Mouse (Mus musculus): Measurements from ENCODE around the gene Urah. TPM values are rescaled to one million over a fixed set of nuclear protein-coding genes. Genes with fewer than 3 reads are reported as not detected.

The Urah gene
- total and polyA plus RNA-seq, 3 experiments: not detected

DNA sequence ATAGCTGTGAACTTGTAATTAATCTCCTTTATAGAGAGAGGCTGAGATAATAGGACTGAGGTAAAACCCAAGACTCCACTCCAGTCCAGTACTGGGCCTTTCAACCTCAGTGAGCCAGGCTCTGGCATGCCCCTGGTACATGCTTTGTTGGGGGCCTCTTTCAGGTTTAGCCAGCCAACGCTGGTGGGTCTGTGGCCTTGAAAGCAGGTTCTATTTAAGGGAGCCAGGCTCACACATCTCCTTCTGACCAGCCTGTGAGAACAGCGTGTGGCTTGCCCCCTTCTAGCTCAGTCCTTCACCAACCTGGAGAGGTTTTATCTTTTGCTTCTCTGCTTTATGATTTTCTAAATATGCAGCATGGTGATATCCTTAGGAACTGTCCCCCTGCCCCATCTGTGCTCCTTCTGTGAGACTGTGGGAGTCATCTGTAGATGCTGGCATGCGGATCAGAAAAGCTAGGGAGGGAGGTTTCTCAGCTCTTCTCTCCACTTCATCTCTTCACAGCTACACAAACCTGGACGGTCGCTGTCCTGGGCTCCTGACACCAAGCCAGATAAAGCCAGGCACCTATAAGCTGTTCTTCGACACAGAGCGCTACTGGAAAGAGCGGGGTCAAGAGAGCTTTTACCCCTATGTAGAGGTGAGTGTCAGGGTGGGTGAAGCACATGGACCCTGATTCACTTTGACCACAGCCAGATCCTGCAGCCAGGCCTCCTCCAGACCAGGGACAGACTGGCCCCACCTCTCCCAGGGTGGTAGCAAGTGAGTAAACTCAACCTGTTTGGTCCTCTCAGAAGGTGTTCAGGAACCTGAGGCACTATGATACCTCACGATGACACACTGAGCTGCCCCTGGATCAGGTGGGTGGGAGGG lies 1.7 kb downstream of the Urah start:
- no peak overlapping the region for H3K27ac ChIP-seq (ENCODE audit: insufficient read depth, low read depth)
- in situ Hi-C loops (cut with MboI; ENCODE audit: low pct_ligation_motif_present, low pct_unique_long_range_greater_than_20kb, low sequenced_read_pairs): loop anchor here (25.0 kb wide), 1 partner anchor 749 kb away; the partner anchor contains the start of genes Caly and Prap1

GRCm38 (mm10) chr7:140839556-140839955 lies 4.7 kb downstream of the Urah start:
- dilution Hi-C loops (cut with MboI; ENCODE audit: extremely low pct_ligation_motif_present, extremely low pct_unique_long_range_greater_than_20kb, low sequenced_read_pairs): no loop called here

More for the DNA sequence above, 1.7 kb downstream of the Urah start:
- Histone ChIP-seq H3K4me2 (ENCODE audit: insufficient read depth, low read depth, poor library complexity, severe bottlenecking) (no peak overlapping the region), H3K79me2 (replicated peaks; ENCODE audit: control insufficient read depth, extremely low read depth, insufficient read depth, poor library complexity, severe bottlenecking) (no peaks in the 10 kb centered on the region), H3K4me1 (ENCODE audit: control insufficient read depth in 1 of 2, insufficient read depth in 2 of 2) (no peaks in the 10 kb centered on the region), H3K9me3 (replicated peaks; ENCODE audit: low read length) (no peaks in the 10 kb centered on the region), H3K36me3 (replicated peaks in 1 of 2; ENCODE audit: control insufficient read depth in 1 of 2, insufficient read depth in 1 of 2, low read length in 1 of 2) (no peaks in the 10 kb centered on the region), H3K4me3 (replicated peaks in 1 of 3; ENCODE audit: low read depth in 2 of 3, low read length in 2 of 3, poor library complexity in 1 of 3) (no peak overlapping the region), H3K27me3 (replicated peaks) (peaks cover 81% of the 10 kb centered on the region), H3K9ac (ENCODE audit: insufficient read depth, low read depth) (no peak overlapping the region)
- dilution Hi-C loops (cut with MboI; ENCODE audit: extremely low pct_ligation_motif_present, extremely low pct_unique_long_range_greater_than_20kb, low sequenced_read_pairs): no loop called here
- DNase-seq (ENCODE audit: extremely low read depth): no peak
- TF ChIP-seq RCOR1 (conservative IDR thresholded peaks at IDR 0.05; ENCODE audit: low read depth, low read length): no peak
- TF ChIP-seq EP300 (IDR thresholded peaks at IDR 0.05; ENCODE audit: low read length): no peak
- no peak for TF ChIP-seq MYC (IDR thresholded peaks at IDR 0.05; ENCODE audit: low read depth, low read length)

GRCm38 (mm10) chr7:140840750-140841735 lies 6.2 kb downstream of the Urah start:
- Histone ChIP-seq H3K4me1 (ENCODE audit: control insufficient read depth in 1 of 2, insufficient read depth in 2 of 2) (peaks cover 0 to 5% of the 10 kb centered on the region in 2 experiments; a peak in 2 of 4 replicates), H3K27me3 (replicated peaks) (peaks cover 80% of the 10 kb centered on the region), H3K36me3 (replicated peaks in 1 of 2; ENCODE audit: control insufficient read depth in 1 of 2, insufficient read depth in 1 of 2, low read length in 1 of 2) (no peaks in the 10 kb centered on the region), H3K4me2 (ENCODE audit: insufficient read depth, low read depth, poor library complexity, severe bottlenecking) (no peak overlapping the region), H3K79me2 (replicated peaks; ENCODE audit: control insufficient read depth, extremely low read depth, insufficient read depth, poor library complexity, severe bottlenecking) (no peaks in the 10 kb centered on the region), H3K4me3 (replicated peaks in 1 of 3; ENCODE audit: low read depth in 2 of 3, low read length in 2 of 3, poor library complexity in 1 of 3) (no peak overlapping the region), H3K9ac (ENCODE audit: insufficient read depth, low read depth) (no peak overlapping the region), H3K27ac (ENCODE audit: insufficient read depth, low read depth) (no peak overlapping the region), H3K9me3 (replicated peaks; ENCODE audit: low read length) (no peaks in the 10 kb centered on the region)
- TF ChIP-seq NELFE (IDR thresholded peaks at IDR 0.05; ENCODE audit: low read depth, low read length) (no peak), TBP (conservative IDR thresholded peaks at IDR 0.05; ENCODE audit: low read depth, low read length) (no peak), CHD1 (IDR thresholded peaks at IDR 0.05; ENCODE audit: low read depth, low read length) (no peak), ETS1 (conservative IDR thresholded peaks at IDR 0.05; ENCODE audit: low read depth, low read length) (no peak), MAFK (IDR thresholded peaks at IDR 0.05; ENCODE audit: insufficient replicate concordance, low read length) (no peak)
- dilution Hi-C loops (cut with MboI; ENCODE audit: extremely low pct_ligation_motif_present, extremely low pct_unique_long_range_greater_than_20kb, low sequenced_read_pairs): no loop called here
- in situ Hi-C loops (cut with MboI; ENCODE audit: low pct_ligation_motif_present, low pct_unique_long_range_greater_than_20kb, low sequenced_read_pairs): loop anchor here (5.0 to 25.0 kb wide), 3 partner anchors 61 to 754 kb away; partner anchors contain the start of genes Caly, Cox8b, Prap1 and Rnh1
- DNase-seq (ENCODE audit: extremely low read depth): no peak

More at GRCm38 (mm10) chr7:140839556-140839955, 4.7 kb downstream of the Urah start:
- DNase-seq (ENCODE audit: extremely low read depth): no peak
- H3K4me1 ChIP-seq (ENCODE audit: control insufficient read depth in 1 of 2, insufficient read depth in 2 of 2): no peaks in the 10 kb centered on the region
- H3K4me2 ChIP-seq (ENCODE audit: insufficient read depth, low read depth, poor library complexity, severe bottlenecking): no peak overlapping the region
- H3K9me3 ChIP-seq (replicated peaks; ENCODE audit: low read length): no peaks in the 10 kb centered on the region
- no peak overlapping the region for H3K4me3 ChIP-seq (replicated peaks in 1 of 3; ENCODE audit: low read depth in 2 of 3, low read length in 2 of 3, poor library complexity in 1 of 3)
- in situ Hi-C loops (cut with MboI; ENCODE audit: low pct_ligation_motif_present, low pct_unique_long_range_greater_than_20kb, low sequenced_read_pairs): loop anchor here (25.0 kb wide), 1 partner anchor 752 kb away; the partner anchor contains the start of genes Caly and Prap1
- no peaks in the 10 kb centered on the region for H3K36me3 ChIP-seq (replicated peaks in 1 of 2; ENCODE audit: control insufficient read depth in 1 of 2, insufficient read depth in 1 of 2, low read length in 1 of 2)
- TF ChIP-seq RAD21 (IDR thresholded peaks at IDR 0.05; ENCODE audit: low read depth, low read length): no peak
- no peaks in the 10 kb centered on the region for H3K79me2 ChIP-seq (replicated peaks; ENCODE audit: control insufficient read depth, extremely low read depth, insufficient read depth, poor library complexity, severe bottlenecking)
- H3K27ac ChIP-seq (ENCODE audit: insufficient read depth, low read depth): no peak overlapping the region
- H3K9ac ChIP-seq (ENCODE audit: insufficient read depth, low read depth): no peak overlapping the region
- H3K27me3 ChIP-seq (replicated peaks): peaks cover 86% of the 10 kb centered on the region
